In the genomic region with DNA sequence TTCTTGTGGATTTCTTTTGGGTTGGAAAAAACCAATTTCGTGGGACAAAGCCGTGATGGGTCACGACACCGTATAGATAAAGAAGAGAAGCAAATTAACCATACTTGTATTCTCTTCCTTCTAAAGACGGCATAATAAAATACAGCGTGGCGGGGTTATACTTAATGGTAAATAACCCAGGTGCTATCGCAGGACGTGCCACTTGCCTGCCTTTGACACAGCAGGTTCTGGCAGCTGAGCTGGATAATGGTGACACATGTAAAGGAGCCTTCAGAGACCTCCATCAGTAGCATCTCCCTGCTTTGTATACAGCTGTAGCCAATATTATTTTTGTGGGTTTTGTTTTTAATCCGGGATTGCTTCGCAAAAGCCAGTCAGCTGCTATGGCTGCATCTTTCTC, we compare ENCODE assay signal across 15 mouse cellular contexts. TPM values are rescaled to one million over a fixed set of nuclear protein-coding genes. Genes with fewer than 3 reads are reported as not detected.
DNase-seq lines count a peak whose midpoint lies in the region; ATAC-seq lines count a peak whose summit lies in the region.
"Had no signal": no experiment of that assay in that cellular context is flagged by ENCODE, and none has a peak within 500 bp of the region (broad histone marks: within the 10 kb centered on the region; RNA-seq: fewer than 3 reads in every experiment).

No protein-coding gene starts in this region.

- H3K4me1 ChIP-seq in limb, embryonic 15.5 days: no peaks in the 10 kb centered on the region
- H3K4me1 ChIP-seq in limb, embryonic 10.5 days: peaks cover 48% of the 10 kb centered on the region
- peaks cover 39% of the 10 kb centered on the region for H3K4me1 ChIP-seq in hindbrain, embryonic 13.5 days (replicated peaks)
- peaks cover 15% of the 10 kb centered on the region for H3K4me1 ChIP-seq in midbrain, embryonic 16.5 days (ENCODE audit: control insufficient read depth, insufficient read depth, low read length)
- H3K4me1 ChIP-seq: embryonic facial prominence, embryonic 12.5 days; heart, embryonic 15.5 days; liver, embryonic 13.5 days had no signal

- peaks cover 3% of the 10 kb centered on the region; the same call in 1 of the 2 replicates for H3K27me3 ChIP-seq in limb, embryonic 15.5 days
- no peaks in the 10 kb centered on the region for H3K27me3 ChIP-seq in limb, embryonic 10.5 days (ENCODE audit: low read depth, poor library complexity, severe bottlenecking)
- no peaks in the 10 kb centered on the region for H3K27me3 ChIP-seq in hindbrain, embryonic 13.5 days
- H3K27me3 ChIP-seq in midbrain, embryonic 16.5 days (ENCODE audit: control insufficient read depth, insufficient read depth, low read depth, low read length): no peaks in the 10 kb centered on the region
- H3K27me3 ChIP-seq: embryonic facial prominence, embryonic 12.5 days; heart, embryonic 15.5 days; liver, embryonic 13.5 days had no signal

- H3K9ac ChIP-seq in limb, embryonic 15.5 days: no peak overlapping the region
- H3K9ac ChIP-seq in hindbrain, embryonic 13.5 days: 0 out of 2 replicates have a peak overlapping the region, but pooled peaks have one; percentile 51
- H3K9ac ChIP-seq in midbrain, embryonic 16.5 days (ENCODE audit: low read depth, low read length): peak overlapping the region; percentile 15; the same call in 1 of the 2 replicates
- H3K9ac ChIP-seq: embryonic facial prominence, embryonic 12.5 days; heart, embryonic 15.5 days; liver, embryonic 13.5 days had no signal

- H3K4me3 ChIP-seq in limb, embryonic 15.5 days: no peak overlapping the region
- no peak overlapping the region for H3K4me3 ChIP-seq in limb, embryonic 10.5 days
- peak overlapping the region; percentile 21 for H3K4me3 ChIP-seq in hindbrain, embryonic 13.5 days
- peak overlapping the region; percentile 19 for H3K4me3 ChIP-seq in midbrain, embryonic 16.5 days (ENCODE audit: low read depth, low read length)
- H3K4me3 ChIP-seq: embryonic facial prominence, embryonic 12.5 days; heart, embryonic 15.5 days; liver, embryonic 13.5 days had no signal

- H3K36me3 ChIP-seq in limb, embryonic 15.5 days: no peaks in the 10 kb centered on the region
- no peaks in the 10 kb centered on the region for H3K36me3 ChIP-seq in limb, embryonic 10.5 days
- H3K36me3 ChIP-seq in hindbrain, embryonic 13.5 days: no peaks in the 10 kb centered on the region
- H3K36me3 ChIP-seq in midbrain, embryonic 16.5 days (ENCODE audit: control insufficient read depth, insufficient read depth, low read length): no peaks in the 10 kb centered on the region
- H3K36me3 ChIP-seq: embryonic facial prominence, embryonic 12.5 days; heart, embryonic 15.5 days; liver, embryonic 13.5 days had no signal

- no peak for ATAC-seq in limb, embryonic 15.5 days (ENCODE audit: insufficient number of reproducible peaks, low FRiP score, low TSS enrichment, low read depth)
- ATAC-seq in hindbrain, embryonic 13.5 days (ENCODE audit: low FRiP score): peak; percentile 74
- ATAC-seq in midbrain, embryonic 16.5 days: peak; percentile 78
- ATAC-seq: CD4-positive, CD25-positive, alpha-beta regulatory T cell, adult 4 months had no signal

- WGBS in limb, embryonic 15.5 days: 48% methylated on average over 11 of the region's 11 CpGs
- 76% methylated on average over 11 of the region's 11 CpGs for WGBS in limb, embryonic 10.5 days
- WGBS in hindbrain, embryonic 13.5 days: 39% methylated on average over 11 of the region's 11 CpGs
- 18% methylated on average over 11 of the region's 11 CpGs for WGBS in midbrain, embryonic 16.5 days

- DNase-seq in limb, embryonic 10.5 days (ENCODE audit: low spot score): no peak
- no peak for DNase-seq in Muller cell, postnatal 12 days (ENCODE audit: inconsistent ontology term)
- DNase-seq in right cerebral cortex, adult 2 months (ENCODE audit: low spot score in 2 of 2): no peak
- DNase-seq in ovary, postnatal 14 days (ENCODE audit: low spot score): no peak
- DNase-seq: cerebellum, adult 9-11 months; kidney, postnatal 25 days; liver, embryonic 13.5 days; lung, postnatal 36 days; thymus, postnatal 36 days had no signal

- 0 out of 2 replicates have a peak overlapping the region, but pooled peaks have one; percentile 2 for H3K4me2 ChIP-seq in limb, embryonic 15.5 days
- H3K4me2 ChIP-seq in hindbrain, embryonic 13.5 days: peak overlapping the region; percentile 50
- peak overlapping the region; percentile 49 for H3K4me2 ChIP-seq in midbrain, embryonic 16.5 days (ENCODE audit: low read length)
- H3K4me2 ChIP-seq: embryonic facial prominence, embryonic 12.5 days; heart, embryonic 15.5 days; liver, embryonic 13.5 days had no signal

- H3K9me3 ChIP-seq in limb, embryonic 15.5 days: no peaks in the 10 kb centered on the region
- H3K9me3 ChIP-seq in limb, embryonic 10.5 days (replicated peaks): no peaks in the 10 kb centered on the region
- H3K9me3 ChIP-seq in hindbrain, embryonic 13.5 days: no peaks in the 10 kb centered on the region
- H3K9me3 ChIP-seq in midbrain, embryonic 16.5 days (replicated peaks; ENCODE audit: control insufficient read depth, low read length, poor library complexity, severe bottlenecking): no peaks in the 10 kb centered on the region
- H3K9me3 ChIP-seq: embryonic facial prominence, embryonic 12.5 days; heart, embryonic 15.5 days; liver, embryonic 13.5 days had no signal

- H3K27ac ChIP-seq in limb, embryonic 15.5 days: no peak overlapping the region
- H3K27ac ChIP-seq in limb, embryonic 10.5 days: no peak overlapping the region
- peak overlapping the region; percentile 86 for H3K27ac ChIP-seq in hindbrain, embryonic 13.5 days
- peak overlapping the region; percentile 56 for H3K27ac ChIP-seq in midbrain, embryonic 16.5 days (ENCODE audit: low read length)
- H3K27ac ChIP-seq: embryonic facial prominence, embryonic 12.5 days; heart, embryonic 15.5 days; liver, embryonic 13.5 days had no signal

RNA-seq across cellular contexts. Expression of a gene that starts 48.7 kb away (rescaled TPM):
- 113 and 119 TPM in 2 replicates for polyA plus RNA-seq in limb, embryonic 15.5 days (2015; fragmentation: Nextera tagmentation; extraction: Ambion mirVana)
- polyA plus RNA-seq in limb, embryonic 10.5 days (2016; fragmentation: Nextera tagmentation; extraction: Ambion mirVana): 290 and 298 TPM in 2 replicates
- polyA plus RNA-seq in hindbrain, embryonic 13.5 days (2015; fragmentation: Nextera tagmentation; extraction: Ambion mirVana): 29.3 and 30.2 TPM in 2 replicates
- polyA plus RNA-seq in midbrain, embryonic 16.5 days (2015; fragmentation: Nextera tagmentation; extraction: Ambion mirVana): 14.2 and 21.5 TPM in 2 replicates

Comparison
In these comparisons a context has a peak if more than half of its experiments do, and no peak if none do; other contexts are left out.
1. H3K27ac ChIP-seq: peak in hindbrain, embryonic 13.5 days (single experiment) and midbrain, embryonic 16.5 days (single experiment); none in limb, embryonic 15.5 days (single experiment) and limb, embryonic 10.5 days (single experiment).
2. H3K4me3 ChIP-seq: peak in hindbrain, embryonic 13.5 days (single experiment) and midbrain, embryonic 16.5 days (single experiment); none in limb, embryonic 15.5 days (single experiment) and limb, embryonic 10.5 days (single experiment).
3. Peak in every context shown above with its lines, with median percentiles within 50 percentile points of each other: H3K4me2 ChIP-seq.